Mouse (Mus musculus) kidney, adult 2 months (tissue): ENCODE measurements around the gene Ssr3.

Experiments used
- CTCF ChIP-seq: fragments of 200-500 bp; conservative IDR thresholded peaks from 2 replicates; pipeline ENCODE4 v1.5.1; 2011; ENCODE audit warnings: low read depth, mild to moderate bottlenecking, control low read depth, low read length, moderate library complexity, mixed read lengths; ENCODE audit not compliant: insufficient read depth, insufficient read length
- POLR2A ChIP-seq: fragments of 200-500 bp; IDR thresholded peaks from one replicate; pipeline ENCODE4 v1.6.1; 2011; ENCODE audit warnings: low read depth, low read length, control low read depth

- TF ChIP-seq POLR2A (no peak), CTCF (no peak)
Measured at GRCm38 (mm10) chr3:65396835-65397504, 4.5 kb upstream of the Ssr3 start.
